Mouse (Mus musculus): ENCODE data around the gene Lce3d. TPM values are rescaled to one million over a fixed set of nuclear protein-coding genes. Genes with fewer than 3 reads are reported as not detected.

Lce3d gene
- polyA plus RNA-seq (2012; ENCODE audit: insufficient read depth, low replicate concordance): not detected in 2 replicates

GRCm38 (mm10) chr3:92957090-92957489 lies at the start of gene Lce3d:
Gene Lce3d (plus strand): TSS chr3:92957390.
- no peak within 1 kb of the TSS for H3K4me3 ChIP-seq (replicated peaks)
- H3K27me3 ChIP-seq (replicated peaks): no peaks in the 10 kb centered on the region
- H3K9me3 ChIP-seq: no peaks in the 10 kb centered on the region
- TF ChIP-seq FLI1 (IDR thresholded peaks at IDR 0.05; ENCODE audit: low read length) (no peak), GATA1 (IDR thresholded peaks at IDR 0.05; ENCODE audit: borderline replicate concordance, low read length) (no peak)
- no peaks in the 10 kb centered on the region for H3K4me1 ChIP-seq
- H3K36me3 ChIP-seq (replicated peaks; ENCODE audit: low read length): no peaks in the 10 kb centered on the region

GRCm38 (mm10) chr3:92907571-92907970 lies 49.6 kb upstream of the Lce3d start:
- no peaks in the 10 kb centered on the region for H3K9me3 ChIP-seq
- no peaks in the 10 kb centered on the region for H3K27me3 ChIP-seq (replicated peaks)
- TF ChIP-seq GATA1 (IDR thresholded peaks at IDR 0.05; ENCODE audit: borderline replicate concordance, low read length) (no peak), FLI1 (IDR thresholded peaks at IDR 0.05; ENCODE audit: low read length) (no peak)
- H3K4me1 ChIP-seq: no peaks in the 10 kb centered on the region
- no peak overlapping the region for H3K4me3 ChIP-seq (replicated peaks)
- H3K36me3 ChIP-seq (replicated peaks; ENCODE audit: low read length): no peaks in the 10 kb centered on the region

- Histone ChIP-seq H3K4me1 (no peaks in the 10 kb centered on the region), H3K27me3 (replicated peaks) (no peaks in the 10 kb centered on the region), H3K9me3 (no peaks in the 10 kb centered on the region), H3K36me3 (replicated peaks; ENCODE audit: low read length) (no peaks in the 10 kb centered on the region), H3K4me3 (replicated peaks) (no peak overlapping the region)
- TF ChIP-seq FLI1 (IDR thresholded peaks at IDR 0.05; ENCODE audit: low read length) (no peak), GATA1 (IDR thresholded peaks at IDR 0.05; ENCODE audit: borderline replicate concordance, low read length) (no peak)
These were observed 36.8 kb upstream of the Lce3d start for GRCm38 (mm10) chr3:92920364-92920763.

GRCm38 (mm10) chr3:92926130-92926529 lies 31.1 kb upstream of the Lce3d start, which contains the start of gene Lce3a:
Gene Lce3a (minus strand): TSS chr3:92926230.
- no peaks in the 10 kb centered on the region for H3K27me3 ChIP-seq (replicated peaks)
- H3K9me3 ChIP-seq: no peaks in the 10 kb centered on the region
- H3K4me1 ChIP-seq: no peaks in the 10 kb centered on the region
- H3K4me3 ChIP-seq (replicated peaks): no peak within 1 kb of the TSS
- H3K36me3 ChIP-seq (replicated peaks; ENCODE audit: low read length): no peaks in the 10 kb centered on the region
- TF ChIP-seq GATA1 (IDR thresholded peaks at IDR 0.05; ENCODE audit: borderline replicate concordance, low read length) (no peak), FLI1 (IDR thresholded peaks at IDR 0.05; ENCODE audit: low read length) (no peak)

GRCm38 (mm10) chr3:92932679-92933078 lies 24.5 kb upstream of the Lce3d start, which contains the start of gene Lce3b:
Gene Lce3b (plus strand): TSS chr3:92932979.
- Histone ChIP-seq H3K4me3 (replicated peaks) (no peak within 1 kb of the TSS), H3K4me1 (no peaks in the 10 kb centered on the region), H3K9me3 (no peaks in the 10 kb centered on the region), H3K27me3 (replicated peaks) (no peaks in the 10 kb centered on the region), H3K36me3 (replicated peaks; ENCODE audit: low read length) (no peaks in the 10 kb centered on the region)
- TF ChIP-seq GATA1 (IDR thresholded peaks at IDR 0.05; ENCODE audit: borderline replicate concordance, low read length) (no peak), FLI1 (IDR thresholded peaks at IDR 0.05; ENCODE audit: low read length) (no peak)

GRCm38 (mm10) chr3:92944186-92944585 lies 13.0 kb upstream of the Lce3d start, which contains the start of gene Lce3c:
Gene Lce3c (plus strand): TSS chr3:92944486.
- Histone ChIP-seq H3K9me3 (no peaks in the 10 kb centered on the region), H3K4me3 (replicated peaks) (no peak within 1 kb of the TSS), H3K27me3 (replicated peaks) (no peaks in the 10 kb centered on the region), H3K36me3 (replicated peaks; ENCODE audit: low read length) (no peaks in the 10 kb centered on the region), H3K4me1 (no peaks in the 10 kb centered on the region)
- no peak for TF ChIP-seq FLI1 (IDR thresholded peaks at IDR 0.05; ENCODE audit: low read length)
- no peak for TF ChIP-seq GATA1 (IDR thresholded peaks at IDR 0.05; ENCODE audit: borderline replicate concordance, low read length)

- no peaks in the 10 kb centered on the region for H3K27me3 ChIP-seq (replicated peaks)
- H3K36me3 ChIP-seq (replicated peaks; ENCODE audit: low read length): no peaks in the 10 kb centered on the region
- no peaks in the 10 kb centered on the region for H3K9me3 ChIP-seq
- no peaks in the 10 kb centered on the region for H3K4me1 ChIP-seq
- no peak within 1 kb of the TSS for H3K4me3 ChIP-seq (replicated peaks)
- no peak for TF ChIP-seq FLI1 (IDR thresholded peaks at IDR 0.05; ENCODE audit: low read length)
- TF ChIP-seq GATA1 (IDR thresholded peaks at IDR 0.05; ENCODE audit: borderline replicate concordance, low read length): no peak
These were observed 9.6 kb downstream of the Lce3d start, which contains the start of gene Lce3e for GRCm38 (mm10) chr3:92966761-92967160. Gene Lce3e (plus strand): TSS chr3:92967061.

GRCm38 (mm10) chr3:92978484-92978883 lies 21.3 kb downstream of the Lce3d start:
- Histone ChIP-seq H3K4me1 (no peaks in the 10 kb centered on the region), H3K9me3 (no peaks in the 10 kb centered on the region), H3K4me3 (replicated peaks) (no peak overlapping the region), H3K36me3 (replicated peaks; ENCODE audit: low read length) (no peaks in the 10 kb centered on the region), H3K27me3 (replicated peaks) (no peaks in the 10 kb centered on the region)
- TF ChIP-seq GATA1 (IDR thresholded peaks at IDR 0.05; ENCODE audit: borderline replicate concordance, low read length): no peak
- TF ChIP-seq FLI1 (IDR thresholded peaks at IDR 0.05; ENCODE audit: low read length): no peak

- no peaks in the 10 kb centered on the region for H3K4me1 ChIP-seq
- H3K27me3 ChIP-seq (replicated peaks): no peaks in the 10 kb centered on the region
- no peaks in the 10 kb centered on the region for H3K36me3 ChIP-seq (replicated peaks; ENCODE audit: low read length)
- H3K4me3 ChIP-seq (replicated peaks): no peak within 1 kb of the TSS
- no peaks in the 10 kb centered on the region for H3K9me3 ChIP-seq
- TF ChIP-seq GATA1 (IDR thresholded peaks at IDR 0.05; ENCODE audit: borderline replicate concordance, low read length): no peak
- no peak for TF ChIP-seq FLI1 (IDR thresholded peaks at IDR 0.05; ENCODE audit: low read length)
These were observed 34.7 kb downstream of the Lce3d start, which contains the start of gene Lce3f for GRCm38 (mm10) chr3:92991926-92992325. Gene Lce3f (plus strand): TSS chr3:92992226.

- Histone ChIP-seq H3K36me3 (replicated peaks; ENCODE audit: low read length) (no peaks in the 10 kb centered on the region), H3K27me3 (replicated peaks) (no peaks in the 10 kb centered on the region), H3K9me3 (no peaks in the 10 kb centered on the region), H3K4me3 (replicated peaks) (no peak overlapping the region), H3K4me1 (no peaks in the 10 kb centered on the region)
- TF ChIP-seq GATA1 (IDR thresholded peaks at IDR 0.05; ENCODE audit: borderline replicate concordance, low read length) (no peak), FLI1 (IDR thresholded peaks at IDR 0.05; ENCODE audit: low read length) (no peak)
These were observed 41.5 kb downstream of the Lce3d start for GRCm38 (mm10) chr3:92998691-92999090.
